Mouse (Mus musculus) midbrain, postnatal 0 days (tissue): ENCODE measurements around the gene Pdia4. TPM values are rescaled to one million over a fixed set of nuclear protein-coding genes. Genes with fewer than 3 reads are reported as not detected.

Experiments
- ATAC-seq: fragments of 200-750 bp; cut with Nextera tagmentation; 2 replicates; pipeline ENCODE4 v1.8.0; 2017; ENCODE audit warnings: moderate number of reproducible peaks, mild to moderate bottlenecking, moderate TSS enrichment, moderate library complexity; ENCODE audit not compliant: low FRiP score
- DNase-seq: peaks from one replicate; pipeline ENCODE4 v3.0.0-alpha.2; 2015; ENCODE audit warnings: low spot score
- H3K27ac ChIP-seq: fragments of 300-500 bp; sonication (generic); 2 replicates; pipeline ENCODE4 v1.5.1; 2014; ENCODE audit warnings: low read depth, mild to moderate bottlenecking, low read length, mixed read lengths
- H3K27me3 ChIP-seq: fragments of 300-500 bp; sonication (generic); 2 replicates; pipeline ENCODE4 v1.6.1; 2014; ENCODE audit warnings: low read length, control low read depth, mixed read lengths; ENCODE audit not compliant: insufficient read depth
- H3K36me3 ChIP-seq: fragments of 300-500 bp; sonication (generic); 2 replicates; pipeline ENCODE4 v1.6.1; 2014; ENCODE audit warnings: low read length, control low read depth, mixed read lengths; ENCODE audit not compliant: insufficient read depth
- H3K4me1 ChIP-seq: fragments of 300-500 bp; sonication (generic); 2 replicates; pipeline ENCODE4 v1.6.1; 2014; ENCODE audit warnings: mild to moderate bottlenecking, control low read depth, antibody characterized with exemption, low read length, mixed read lengths; ENCODE audit not compliant: insufficient read depth
- H3K4me2 ChIP-seq: fragments of 300-500 bp; sonication (generic); 2 replicates; pipeline ENCODE4 v1.6.1; 2014; ENCODE audit warnings: low read depth, mild to moderate bottlenecking, low read length, mixed read lengths; ENCODE audit not compliant: poor library complexity, severe bottlenecking
- H3K4me3 ChIP-seq: fragments of 300-500 bp; sonication (generic); 2 replicates; pipeline ENCODE4 v1.5.1; 2014; ENCODE audit warnings: low read depth, mild to moderate bottlenecking, low read length, moderate library complexity
- H3K9ac ChIP-seq: fragments of 300-500 bp; sonication (generic); replicated peaks from 2 replicates; pipeline ENCODE4 v1.6.1; 2014; ENCODE audit warnings: mild to moderate bottlenecking, low read length, moderate library complexity, mixed read lengths; ENCODE audit not compliant: poor library complexity, severe bottlenecking
- H3K9me3 ChIP-seq: fragments of 300-500 bp; sonication (generic); 2 replicates; pipeline ENCODE4 v1.6.1; 2016; ENCODE audit warnings: low read length, control low read depth
- CTCF ChIP-seq: IDR thresholded peaks from 2 replicates; pipeline ENCODE4 v1.5.1; 2016; ENCODE audit warnings: antibody characterized with exemption, mild to moderate bottlenecking
- WGBS: fragments of 180-500 bp; shearing (Covaris S2); extraction: QIAGEN DNeasy Blood & Tissue Kit; methylation state at CpG from one replicate; pipeline ENCODE4 v1.1.7; 2014; 5-methylcytosine and 5-hydroxymethylcytosine counted together
- polyA plus RNA-seq: library from polyadenylated mRNA; unstranded; fragments of >200 nt; fragmentation: Nextera tagmentation; extraction: Ambion mirVana; gene quantifications from 2 replicates; pipeline ENCODE4 v1.2.1, GENCODE M21; 2015
- total RNA-seq: library from RNA; depleted of rRNA; stranded (reverse); fragments of >200 nt; gene quantifications from 2 replicates; pipeline ENCODE4 v1.2.3, GENCODE M21; 2014

Gene Pdia4
- total and polyA plus RNA-seq, 2 experiments from 2014 or later: 81.6 to 92.7 TPM

GRCm38 (mm10) chr6:47841077-47841476 is 27.8 kb upstream of the Pdia4 start:
- H3K27ac ChIP-seq: no peak overlapping the region
- no peaks in the 10 kb centered on the region for H3K9me3 ChIP-seq
- no peaks in the 10 kb centered on the region for H3K27me3 ChIP-seq
- no peak for DNase-seq
- H3K4me1 ChIP-seq: peaks cover 4% of the 10 kb centered on the region; the same call in 1 of the 2 replicates
- no peak overlapping the region for H3K4me2 ChIP-seq
- WGBS: 94% methylated on average over 1 of the region's 1 CpGs
- no peak overlapping the region for H3K9ac ChIP-seq
- H3K36me3 ChIP-seq: peaks cover 10% of the 10 kb centered on the region; the same call in 1 of the 2 replicates
- no peak overlapping the region for H3K4me3 ChIP-seq
- TF ChIP-seq CTCF: no peak
- ATAC-seq: no peak

- Histone ChIP-seq H3K9me3 (no peaks in the 10 kb centered on the region), H3K4me2 (no peak overlapping the region), H3K4me1 (peaks cover 4% of the 10 kb centered on the region; the same call in 1 of the 2 replicates), H3K27me3 (no peaks in the 10 kb centered on the region), H3K4me3 (no peak overlapping the region), H3K9ac (no peak overlapping the region), H3K27ac (no peak overlapping the region), H3K36me3 (peaks cover 10% of the 10 kb centered on the region; the same call in 1 of the 2 replicates)
- ATAC-seq: no peak
- TF ChIP-seq CTCF: no peak
- 81% methylated on average over 2 of the region's 2 CpGs for WGBS
- DNase-seq: no peak
Observed at GRCm38 (mm10) chr6:47837630-47838029, 24.4 kb upstream of the Pdia4 start.

GRCm38 (mm10) chr6:47835984-47836521 is 22.8 kb upstream of the Pdia4 start:
- Histone ChIP-seq H3K4me3 (peak overlapping the region; percentile 84), H3K36me3 (peaks cover 9% of the 10 kb centered on the region; the same call in 1 of the 2 replicates), H3K4me1 (peaks cover 4% of the 10 kb centered on the region; the same call in 1 of the 2 replicates), H3K4me2 (peak overlapping the region; percentile 59), H3K9me3 (no peaks in the 10 kb centered on the region), H3K27me3 (no peaks in the 10 kb centered on the region), H3K9ac (peak overlapping the region; percentile 81), H3K27ac (peak overlapping the region; percentile 92)
- WGBS: 0% methylated on average over 48 of the region's 49 CpGs
- no peak for TF ChIP-seq CTCF
- peak; percentile 83 for ATAC-seq
- DNase-seq: peak; percentile 70

- peak within 1 kb of the TSS; percentile 81 for H3K9ac ChIP-seq
- peaks cover 4% of the 10 kb centered on the region; the same call in 1 of the 2 replicates for H3K4me1 ChIP-seq
- H3K36me3 ChIP-seq: peaks cover 4% of the 10 kb centered on the region; the same call in 1 of the 2 replicates
- no peaks in the 10 kb centered on the region for H3K9me3 ChIP-seq
- peak within 1 kb of the TSS; percentile 84 for H3K4me3 ChIP-seq
- peak within 1 kb of the TSS; percentile 92 for H3K27ac ChIP-seq
- peak within 1 kb of the TSS; percentile 59 for H3K4me2 ChIP-seq
- WGBS: under 1% methylated on average over 49 of the region's 52 CpGs
- no peaks in the 10 kb centered on the region for H3K27me3 ChIP-seq
- peak; percentile 98 for TF ChIP-seq CTCF
- DNase-seq: peak; percentile 96
- peak; percentile 96 for ATAC-seq
Observed at GRCm38 (mm10) chr6:47835482-47835983, 22.3 kb upstream of the Pdia4 start, which contains the start of gene Zfp398. Gene Zfp398 (plus strand): TSS chr6:47835661.

GRCm38 (mm10) chr6:47832220-47832619 is 19.0 kb upstream of the Pdia4 start:
- H3K36me3 ChIP-seq: no peaks in the 10 kb centered on the region
- no peaks in the 10 kb centered on the region for H3K9me3 ChIP-seq
- no peak for TF ChIP-seq CTCF
- 88% methylated on average over 1 of the region's 1 CpGs for WGBS
- no peaks in the 10 kb centered on the region for H3K27me3 ChIP-seq
- H3K27ac ChIP-seq: no peak overlapping the region
- DNase-seq (no peak), ATAC-seq (no peak)
- no peak overlapping the region for H3K9ac ChIP-seq
- no peak overlapping the region for H3K4me2 ChIP-seq
- no peak overlapping the region for H3K4me3 ChIP-seq
- no peaks in the 10 kb centered on the region for H3K4me1 ChIP-seq
